21 mouse cellular contexts compared by ENCODE assay signal in the genomic region with DNA sequence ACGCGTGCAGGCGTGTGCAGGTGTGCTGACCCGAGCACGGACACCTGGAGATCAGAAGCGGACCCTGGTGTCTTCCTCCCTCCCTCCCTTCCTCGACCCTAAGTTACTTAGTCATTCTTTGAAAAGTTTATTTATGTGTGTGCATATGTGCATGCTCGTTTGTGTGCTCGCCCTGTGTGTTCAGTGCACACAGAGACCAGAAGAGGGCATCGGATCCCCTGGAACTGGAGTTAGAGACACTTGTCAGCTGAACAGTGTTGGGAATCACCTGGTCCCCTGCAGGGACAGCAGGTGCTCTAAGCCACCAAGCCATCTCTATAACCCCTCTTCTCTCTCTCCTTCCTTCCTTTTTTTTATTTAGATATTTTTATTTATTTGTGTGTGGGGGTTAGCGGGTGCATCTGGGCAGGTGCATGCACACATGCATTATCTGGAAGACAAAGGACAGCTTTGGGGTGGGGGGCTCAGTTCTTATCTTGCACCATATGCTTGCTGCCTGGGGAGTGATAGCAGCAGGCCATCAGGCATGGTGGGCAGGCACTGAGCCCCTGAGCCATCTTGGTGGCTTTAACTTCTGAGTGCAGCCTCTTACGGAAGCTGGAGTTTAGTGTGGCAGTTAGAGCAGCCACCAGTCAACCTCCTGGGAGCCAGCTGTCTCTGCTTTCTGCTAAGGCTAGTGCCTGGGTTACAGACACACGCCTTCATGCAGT. TPM values are rescaled to one million over a fixed set of nuclear protein-coding genes. Genes with fewer than 3 reads are reported as not detected.
DNase-seq lines count a peak whose midpoint lies in the region; ATAC-seq and TF ChIP-seq lines count a peak whose summit lies in the region.
"Had no signal": no experiment of that assay in that cellular context is flagged by ENCODE, and none has a peak within 500 bp of the region (broad histone marks: within the 10 kb centered on the region; RNA-seq: fewer than 3 reads in every experiment).

No protein-coding gene starts in this region.

- WGBS in kidney, postnatal 0 days, result 77% methylated on average over 13 of the region's 13 CpGs
- WGBS in midbrain, postnatal 0 days, result 76% methylated on average over 13 of the region's 13 CpGs
- 76% methylated on average over 13 of the region's 13 CpGs for WGBS in midbrain, embryonic 16.5 days
- 62% methylated on average over 13 of the region's 13 CpGs for WGBS in liver, embryonic 12.5 days (ENCODE audit: insufficient replicate concordance)

- no peak overlapping the region for H3K9ac ChIP-seq in kidney, postnatal 0 days (ENCODE audit: low read depth, low read length)
- no peak overlapping the region for H3K9ac ChIP-seq in midbrain, postnatal 0 days (replicated peaks; ENCODE audit: low read length, poor library complexity, severe bottlenecking)
- H3K9ac ChIP-seq in midbrain, embryonic 16.5 days (ENCODE audit: low read depth, low read length), result no peak overlapping the region
- H3K9ac ChIP-seq in liver, embryonic 12.5 days, result no peak overlapping the region
- H3K9ac ChIP-seq: limb, embryonic 15.5 days had no signal

- ATAC-seq in kidney, postnatal 0 days (replicated peaks; ENCODE audit: low FRiP score, low read depth), result no peak
- no peak for ATAC-seq in midbrain, postnatal 0 days (ENCODE audit: low FRiP score)
- ATAC-seq in midbrain, embryonic 16.5 days, result no peak
- ATAC-seq in liver, embryonic 12.5 days, result peak; percentile 65; the same call in 1 of the 2 replicates
- ATAC-seq: activated CD4-positive, CD25-positive, alpha-beta regulatory T cell, adult 4 months had no signal

- H3K9me3 ChIP-seq in kidney, postnatal 0 days (replicated peaks; ENCODE audit: low read length), result no peaks in the 10 kb centered on the region
- no peaks in the 10 kb centered on the region for H3K9me3 ChIP-seq in midbrain, postnatal 0 days (ENCODE audit: low read length)
- no peaks in the 10 kb centered on the region for H3K9me3 ChIP-seq in midbrain, embryonic 16.5 days (replicated peaks; ENCODE audit: control insufficient read depth, low read length, poor library complexity, severe bottlenecking)
- H3K9me3 ChIP-seq in liver, embryonic 12.5 days (replicated peaks), result no peaks in the 10 kb centered on the region
- H3K9me3 ChIP-seq: forebrain, embryonic 10.5 days; hindbrain, embryonic 10.5 days; limb, embryonic 15.5 days had no signal

- H3K4me1 ChIP-seq in kidney, postnatal 0 days (replicated peaks; ENCODE audit: insufficient read depth, low read length), result no peaks in the 10 kb centered on the region
- no peaks in the 10 kb centered on the region for H3K4me1 ChIP-seq in midbrain, postnatal 0 days (ENCODE audit: insufficient read depth, low read length)
- peaks cover 12% of the 10 kb centered on the region for H3K4me1 ChIP-seq in midbrain, embryonic 16.5 days (ENCODE audit: control insufficient read depth, insufficient read depth, low read length)
- peaks cover 20% of the 10 kb centered on the region for H3K4me1 ChIP-seq in liver, embryonic 12.5 days

- H3K36me3 ChIP-seq in kidney, postnatal 0 days (ENCODE audit: insufficient read depth, low read length), result no peaks in the 10 kb centered on the region
- H3K36me3 ChIP-seq in midbrain, postnatal 0 days (ENCODE audit: insufficient read depth, low read length), result no peaks in the 10 kb centered on the region
- H3K36me3 ChIP-seq in midbrain, embryonic 16.5 days (ENCODE audit: control insufficient read depth, insufficient read depth, low read length), result no peaks in the 10 kb centered on the region
- H3K36me3 ChIP-seq in liver, embryonic 12.5 days, result no peaks in the 10 kb centered on the region
- H3K36me3 ChIP-seq: forebrain, embryonic 10.5 days; hindbrain, embryonic 10.5 days; limb, embryonic 15.5 days had no signal

- DNase-seq in kidney, postnatal 0 days (ENCODE audit: low spot score), result no peak
- DNase-seq in kidney, postnatal 36 days, result no peak
- DNase-seq in midbrain, postnatal 0 days (ENCODE audit: low spot score), result no peak
- no peak for DNase-seq in frontal cortex, adult 2 months (ENCODE audit: extremely low spot score in 1 of 2, low spot score in 1 of 2)
- DNase-seq in natural killer cell, adult 2 months (ENCODE audit: low spot score in 2 of 2), result no peak
- DNase-seq: adrenal gland, postnatal 10 days; B cell, adult 2 months; cerebellum, adult 11 months; cerebellum, postnatal 25 days; gastrocnemius, postnatal 14 days; kidney, adult 8-10 months; kidney, postnatal 25 days; midbrain, embryonic 14.5 days; right cerebral cortex, postnatal 14 days; spleen, adult 18-20 months had no signal

- no peak overlapping the region for H3K4me3 ChIP-seq in kidney, postnatal 0 days (replicated peaks; ENCODE audit: low read depth, low read length)
- H3K4me3 ChIP-seq in midbrain, postnatal 0 days (ENCODE audit: low read depth, low read length), result no peak overlapping the region
- H3K4me3 ChIP-seq in midbrain, embryonic 16.5 days (ENCODE audit: low read depth, low read length), result no peak overlapping the region
- no peak overlapping the region for H3K4me3 ChIP-seq in liver, embryonic 12.5 days

- no peak overlapping the region for H3K27ac ChIP-seq in kidney, postnatal 0 days
- no peak overlapping the region for H3K27ac ChIP-seq in midbrain, postnatal 0 days (ENCODE audit: low read depth, low read length)
- H3K27ac ChIP-seq in midbrain, embryonic 16.5 days (ENCODE audit: low read length), result no peak overlapping the region
- no peak overlapping the region for H3K27ac ChIP-seq in liver, embryonic 12.5 days
- H3K27ac ChIP-seq: forebrain, embryonic 10.5 days; hindbrain, embryonic 10.5 days; limb, embryonic 15.5 days had no signal

- no peaks in the 10 kb centered on the region for H3K27me3 ChIP-seq in kidney, postnatal 0 days (ENCODE audit: insufficient read depth, low read length)
- no peaks in the 10 kb centered on the region for H3K27me3 ChIP-seq in midbrain, postnatal 0 days (ENCODE audit: insufficient read depth, low read length)
- H3K27me3 ChIP-seq in midbrain, embryonic 16.5 days (ENCODE audit: control insufficient read depth, insufficient read depth, low read depth, low read length), result no peaks in the 10 kb centered on the region
- peaks cover 10% of the 10 kb centered on the region for H3K27me3 ChIP-seq in liver, embryonic 12.5 days (replicated peaks)

- H3K4me2 ChIP-seq in kidney, postnatal 0 days (ENCODE audit: low read length), result no peak overlapping the region
- no peak overlapping the region for H3K4me2 ChIP-seq in midbrain, postnatal 0 days (ENCODE audit: low read depth, low read length, poor library complexity, severe bottlenecking)
- H3K4me2 ChIP-seq in midbrain, embryonic 16.5 days (ENCODE audit: low read length), result no peak overlapping the region
- H3K4me2 ChIP-seq in liver, embryonic 12.5 days, result no peak overlapping the region

- peak; percentile 35; the same call in 1 of the 2 replicates for TF ChIP-seq CTCF in kidney, postnatal 0 days (IDR thresholded peaks at IDR 0.05; ENCODE audit: low read depth)
- peak; percentile 62 for TF ChIP-seq CTCF in midbrain, postnatal 0 days (IDR thresholded peaks at IDR 0.05)

RNA-seq across cellular contexts. Expression of gene Nrbf2, which starts 34.1 kb away (rescaled TPM):
- polyA plus RNA-seq in kidney, postnatal 0 days (2015; fragmentation: Nextera tagmentation; extraction: Ambion mirVana), result 38.1 and 39.4 TPM in 2 replicates
- total RNA-seq in midbrain, postnatal 0 days (2014; rRNA removed), result 15.5 and 17.3 TPM in 2 replicates
- 34.4 and 36.1 TPM in 2 replicates for polyA plus RNA-seq in midbrain, postnatal 0 days (2015; fragmentation: Nextera tagmentation; extraction: Ambion mirVana)
- 41.6 and 41.9 TPM in 2 replicates for polyA plus RNA-seq in midbrain, embryonic 16.5 days (2015; fragmentation: Nextera tagmentation; extraction: Ambion mirVana)
- 23.6 and 24.2 TPM in 2 replicates for polyA plus RNA-seq in liver, embryonic 12.5 days (2016; fragmentation: Nextera tagmentation; extraction: Ambion mirVana)
- polyA plus RNA-seq in frontal cortex, adult 2 months (2012; rRNA removed), result 18.6 and 19.7 TPM in 2 replicates
